Mouse (Mus musculus): ENCODE data around the gene Lrrk1.
"Not testable (repeated sequence)": the region's sequence is repeated elsewhere in the genome, so short reads cannot be mapped to it uniquely, and the experiment has no call there.

The Lrrk1 gene

DNA sequence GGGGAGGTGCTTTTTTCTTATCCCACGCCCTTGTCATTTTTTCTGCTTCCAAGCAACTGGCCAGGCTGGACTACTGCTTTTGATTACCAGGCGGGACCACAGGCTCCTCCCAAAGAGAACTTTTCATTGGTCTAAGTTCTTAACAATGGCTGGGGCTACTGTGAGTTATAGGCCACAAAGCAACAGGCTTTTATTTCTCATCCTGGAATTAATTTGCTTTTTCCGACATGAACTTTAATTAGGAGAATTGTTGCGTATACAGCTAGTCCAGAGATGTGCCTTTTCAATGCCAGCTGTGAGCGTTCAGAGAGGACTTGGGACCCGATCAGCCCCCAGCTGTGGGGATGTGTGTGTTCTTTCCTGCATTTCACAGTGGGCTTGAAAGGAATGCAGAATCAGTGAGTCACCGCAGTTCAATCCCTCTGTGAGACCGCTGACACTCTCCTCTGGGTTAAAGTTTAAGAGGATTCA lies 165.5 kb downstream of the Lrrk1 start:
- DNase-seq (ENCODE audit: low spot score): no peak

DNA sequence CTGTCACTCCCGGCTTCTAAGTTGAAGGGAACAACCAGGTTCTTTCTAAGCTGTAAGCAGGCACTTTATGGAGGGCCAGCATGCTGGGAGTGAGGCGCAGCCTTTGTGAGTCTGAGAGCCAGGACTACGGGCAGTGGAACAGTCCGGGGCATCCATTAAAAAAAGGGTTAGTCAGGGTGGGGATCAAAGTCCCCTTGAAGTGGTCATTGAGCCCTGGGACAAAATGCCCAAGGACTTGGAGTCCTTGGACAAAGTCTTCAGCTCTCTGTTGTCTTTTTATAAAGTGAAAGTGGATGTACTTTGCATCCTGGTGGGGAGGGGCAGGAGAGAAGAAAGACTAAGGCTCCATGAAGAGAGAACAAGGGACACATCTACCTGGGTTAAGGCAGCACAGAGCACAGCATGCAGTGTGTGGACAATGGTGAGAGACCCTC lies 168.3 kb downstream of the Lrrk1 start:
- no peak for DNase-seq (ENCODE audit: low spot score)

DNA sequence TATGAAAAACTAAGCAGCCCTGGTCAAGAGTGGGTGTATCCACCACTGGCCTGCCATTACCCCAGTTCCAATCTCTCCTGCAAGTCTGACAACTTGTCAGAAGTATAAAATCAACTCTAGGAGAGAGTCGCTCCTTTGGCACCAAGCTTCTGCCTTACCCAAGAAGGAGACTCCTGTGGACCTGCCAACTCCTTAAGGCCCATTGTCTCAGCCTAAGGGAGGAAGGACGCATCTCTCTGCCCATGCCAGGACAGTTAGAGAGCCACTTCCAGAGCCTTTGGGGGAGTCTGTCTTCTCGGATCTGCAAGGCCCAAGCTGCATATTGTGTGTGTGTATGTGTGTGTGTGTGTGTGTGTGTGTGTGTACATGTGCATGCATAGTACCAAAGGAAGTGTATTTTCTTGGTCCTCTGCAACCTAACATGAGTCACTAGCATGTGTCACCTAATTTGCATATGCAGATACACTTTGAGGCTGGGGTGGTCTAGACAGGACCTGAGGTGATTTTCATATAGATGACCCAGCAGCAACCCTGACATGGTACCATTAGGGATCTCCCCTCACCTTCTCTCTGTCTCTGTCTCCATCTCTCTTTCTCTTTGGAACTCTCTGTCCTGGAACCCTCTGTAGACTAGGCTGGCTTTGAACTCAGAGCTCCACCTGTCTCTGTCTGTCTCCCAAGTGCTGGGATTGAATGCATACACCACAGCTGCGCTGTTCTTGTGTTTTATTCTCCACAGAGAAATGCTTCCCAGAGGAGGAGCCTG lies 168.9 kb downstream of the Lrrk1 start:
- no peak for DNase-seq (ENCODE audit: low spot score)

DNA sequence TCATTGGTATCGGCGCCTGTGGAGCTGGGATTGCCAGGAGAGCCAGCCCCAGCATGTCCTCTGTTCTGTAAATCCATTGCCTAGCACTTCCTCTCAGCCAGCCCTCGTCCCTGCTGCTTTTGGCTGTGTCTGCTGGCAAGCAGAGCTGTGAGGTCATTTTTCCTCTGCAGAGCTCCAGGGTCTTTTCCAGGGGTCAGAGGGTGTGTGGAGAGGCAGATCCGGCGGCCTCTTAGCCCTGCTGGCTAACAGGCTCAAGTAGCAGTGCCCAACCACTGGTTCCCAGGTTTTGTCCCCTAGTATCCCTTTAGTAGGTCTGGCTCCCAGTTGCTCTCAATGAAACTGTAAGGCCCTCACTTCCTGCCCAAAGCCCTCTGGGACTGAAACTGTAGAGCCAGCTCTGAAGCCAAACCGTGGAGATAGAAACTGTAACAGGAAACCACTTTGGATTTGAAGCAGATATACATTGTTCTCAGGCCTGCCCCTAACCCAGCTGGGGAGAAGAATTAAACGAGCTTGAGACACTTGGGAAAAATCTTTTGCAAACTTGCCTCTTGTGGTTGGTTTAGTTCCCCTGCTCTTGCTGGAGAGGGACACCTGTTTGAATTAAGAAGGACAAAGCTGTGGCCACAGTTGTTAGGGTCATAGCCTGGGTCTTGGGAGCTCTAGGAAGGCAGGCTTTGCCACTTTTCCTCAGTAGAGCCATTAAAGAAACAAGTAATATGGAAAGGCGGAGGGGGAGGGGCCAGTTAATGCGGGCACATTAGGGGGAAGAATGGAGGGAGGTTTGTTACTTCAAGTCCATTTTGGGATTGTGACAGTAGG lies 169.7 kb downstream of the Lrrk1 start:
- DNase-seq (ENCODE audit: low spot score): no peak

DNA sequence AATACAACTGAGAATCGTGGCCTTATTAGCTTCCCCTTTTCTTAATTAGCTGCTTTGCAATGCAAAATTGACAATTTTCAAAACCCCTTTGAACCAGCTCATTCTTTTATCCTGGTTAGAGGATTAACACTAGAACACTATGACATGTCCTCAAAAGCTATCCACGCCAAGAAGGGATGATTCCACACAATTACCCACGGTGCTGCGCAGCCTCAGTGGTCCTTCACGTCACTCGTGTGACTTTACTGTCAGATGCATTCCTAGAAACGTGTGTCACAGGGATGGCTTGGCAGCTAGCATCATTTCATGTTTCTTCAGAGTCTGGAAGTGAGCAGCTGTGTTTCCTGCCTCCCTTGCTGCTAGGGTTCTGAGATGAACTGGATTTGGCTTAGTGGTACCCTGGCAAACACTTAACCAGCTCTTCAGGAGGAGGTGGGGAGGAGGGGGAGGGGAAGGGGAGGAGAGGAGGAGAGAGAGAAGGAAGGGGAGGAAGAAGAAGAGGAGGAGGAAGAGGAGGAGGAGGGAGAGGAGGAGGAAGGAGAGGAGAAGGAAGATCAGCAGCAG lies 170.5 kb downstream of the Lrrk1 start:
- no peak for DNase-seq (ENCODE audit: low spot score)

DNA sequence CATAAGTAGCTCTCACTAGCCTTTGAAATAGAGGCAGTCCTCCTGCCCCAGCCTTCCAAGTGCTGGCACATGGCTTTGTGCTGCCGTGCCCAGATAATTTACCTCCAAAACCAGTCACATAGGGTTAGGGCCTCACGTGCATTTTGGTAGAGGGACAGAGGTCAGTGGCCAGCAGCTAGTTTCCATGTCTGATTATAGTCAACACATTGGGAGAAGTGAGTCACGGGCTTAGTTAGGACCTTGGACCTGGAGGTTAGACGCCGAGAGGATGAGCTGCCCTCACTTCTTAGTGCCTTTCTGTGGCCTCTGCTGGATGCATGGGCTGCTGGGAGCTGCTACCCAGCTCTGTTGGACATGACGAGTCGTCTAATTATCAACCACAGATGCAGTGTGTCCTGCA lies 171.1 kb downstream of the Lrrk1 start:
- no peak for DNase-seq (ENCODE audit: low spot score)

DNA sequence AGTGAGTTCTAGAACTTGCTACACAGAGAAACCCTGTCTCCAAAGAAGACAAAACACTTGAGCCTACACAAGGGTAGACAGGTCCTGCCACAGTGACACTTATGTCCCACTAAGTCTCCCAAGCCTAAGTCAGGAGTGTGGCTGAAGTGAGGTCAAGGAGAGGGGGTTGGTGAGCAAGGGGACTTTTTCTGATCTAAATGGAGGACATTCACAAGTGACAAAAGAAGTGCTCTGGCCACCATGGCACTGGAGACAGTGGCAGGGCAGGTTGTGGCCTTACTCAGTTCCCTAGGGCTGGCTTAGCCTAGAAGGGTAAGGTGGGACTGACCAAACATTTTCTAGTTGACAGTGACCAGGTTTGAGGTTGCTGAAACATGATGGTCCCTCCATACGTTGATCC lies 172.2 kb downstream of the Lrrk1 start:
- no peak for DNase-seq (ENCODE audit: low spot score)

DNA sequence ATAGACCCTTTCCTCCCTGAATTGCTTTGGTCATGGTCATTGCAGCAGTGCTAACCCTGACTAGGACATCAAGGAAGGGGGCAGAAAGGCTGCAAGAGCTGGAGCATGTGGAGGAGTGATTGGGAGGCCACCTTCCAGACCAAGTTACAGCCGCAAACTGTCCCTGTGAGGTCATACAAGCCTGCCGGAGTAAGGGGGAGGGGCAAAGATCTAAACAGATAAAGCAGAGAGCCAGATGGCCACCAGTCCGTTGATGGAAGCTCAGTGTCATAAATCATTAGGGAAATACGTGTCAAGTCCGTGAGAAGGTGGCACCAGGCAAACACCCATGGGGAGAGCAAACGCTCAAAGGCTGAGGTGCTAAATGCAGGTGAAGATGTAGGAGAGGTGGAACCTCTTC lies 173.7 kb downstream of the Lrrk1 start:
- DNase-seq (ENCODE audit: low spot score): no peak

DNA sequence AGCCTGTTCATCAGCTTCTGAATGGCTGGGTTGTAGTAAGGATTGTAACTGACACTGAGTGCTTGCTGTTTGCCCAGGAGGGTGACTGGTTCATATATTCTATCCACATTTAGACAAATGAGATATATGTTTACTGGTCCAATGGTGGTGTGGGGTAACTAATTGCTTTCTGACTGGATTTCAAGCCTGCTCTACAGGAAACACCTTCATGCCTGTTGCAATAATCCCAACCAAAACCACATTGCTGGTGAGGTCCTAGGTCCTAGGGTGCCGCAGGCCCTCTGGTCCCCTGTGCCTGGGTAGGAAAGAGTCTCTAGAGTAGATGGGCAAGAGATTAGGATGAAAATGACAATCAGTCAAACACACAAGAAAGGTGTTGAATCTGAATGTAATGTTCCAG lies 175.3 kb downstream of the Lrrk1 start:
- no peak for DNase-seq (ENCODE audit: low spot score)

DNA sequence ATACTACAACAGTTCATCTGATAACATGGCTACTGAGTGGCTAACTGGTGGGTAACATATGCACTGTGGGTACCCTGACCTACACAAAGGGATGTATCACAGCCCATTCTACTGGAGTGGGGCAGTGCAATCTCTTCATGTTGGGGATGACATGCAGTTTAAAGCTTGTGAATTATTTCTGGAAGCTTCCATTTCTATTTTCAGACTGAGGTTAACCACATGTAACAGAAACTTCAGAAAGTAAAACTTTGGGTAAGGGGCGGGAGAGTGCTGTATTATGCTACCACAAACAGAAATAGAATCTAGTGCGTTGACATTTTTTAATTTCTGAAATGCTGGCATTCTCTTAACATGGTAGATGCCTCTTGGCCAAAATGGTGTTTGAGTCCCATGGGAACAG lies 178.2 kb downstream of the Lrrk1 start:
- no peak for DNase-seq (ENCODE audit: low spot score)

DNA sequence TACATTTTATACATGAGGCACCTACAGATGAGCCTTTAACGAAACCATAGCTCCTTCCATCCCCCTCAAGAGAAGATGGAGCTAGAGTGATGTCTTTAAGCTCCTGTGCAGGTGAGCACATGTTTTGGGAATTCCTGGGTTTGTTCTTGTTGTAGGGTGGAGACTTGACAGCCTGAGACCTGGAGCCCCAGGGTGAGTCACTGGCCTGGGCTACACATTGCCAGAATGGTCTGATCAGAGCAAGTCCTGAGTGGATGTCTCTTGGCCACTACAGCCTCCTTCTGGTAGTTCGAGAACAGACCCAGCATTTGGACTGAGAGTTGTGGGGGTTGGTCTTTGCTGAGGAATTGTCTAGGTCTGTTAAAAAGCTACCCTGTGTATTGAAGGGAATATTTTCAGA lies 186.5 kb downstream of the Lrrk1 start:
- no peak for DNase-seq (ENCODE audit: low spot score)

DNA sequence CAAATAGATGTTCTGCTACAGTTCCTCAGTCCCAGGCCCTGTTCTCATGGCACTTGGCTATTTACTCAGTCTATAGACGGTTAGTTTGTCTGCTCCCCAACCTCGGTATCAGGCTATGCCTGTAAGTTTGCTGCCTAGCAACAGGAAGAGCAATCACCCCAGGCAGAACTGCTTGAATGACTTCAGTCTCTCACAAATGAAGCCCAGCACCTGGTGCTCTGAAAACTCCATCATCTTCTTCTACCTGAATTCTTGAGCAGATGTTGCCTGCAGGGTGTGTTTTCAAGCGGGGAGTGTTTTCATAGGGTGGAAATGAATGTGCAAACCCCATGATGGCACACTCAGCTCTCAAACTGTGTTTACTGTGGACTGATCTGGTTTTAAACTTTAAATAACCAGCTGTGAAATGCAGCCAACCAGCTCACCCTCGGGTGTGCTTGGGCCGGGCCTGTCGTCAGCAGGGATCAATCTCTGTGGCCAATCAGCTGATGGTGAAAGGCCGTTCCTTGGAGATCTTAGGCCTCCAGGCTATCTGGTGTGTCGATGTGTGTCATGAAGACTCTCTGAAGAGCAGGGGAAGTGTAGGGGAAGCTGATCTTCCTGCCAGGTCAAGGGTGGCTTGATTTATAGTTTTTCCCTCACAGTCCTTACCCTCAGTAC lies 187.2 kb downstream of the Lrrk1 start:
- DNase-seq (ENCODE audit: low spot score): no peak

DNA sequence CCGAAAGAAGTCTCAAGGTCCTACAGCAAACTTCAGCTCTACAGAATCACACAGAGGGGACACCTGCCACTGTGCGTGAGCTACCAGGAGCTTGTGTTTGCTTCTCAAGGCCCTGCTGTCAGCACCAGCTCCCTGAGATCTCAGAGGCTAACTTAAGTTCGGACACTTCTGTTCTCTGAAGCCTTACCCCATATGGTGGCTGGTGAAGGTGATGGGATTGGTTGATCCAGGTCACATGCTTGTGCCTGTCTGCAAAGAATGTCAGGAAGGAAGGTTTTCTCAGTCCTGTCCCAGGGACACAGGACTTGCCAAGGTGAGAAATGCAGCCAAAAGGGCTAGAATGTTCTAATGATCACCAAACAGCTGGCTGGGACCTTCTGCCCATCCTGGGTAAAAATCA lies 187.8 kb downstream of the Lrrk1 start:
- no peak for DNase-seq (ENCODE audit: low spot score)

DNA sequence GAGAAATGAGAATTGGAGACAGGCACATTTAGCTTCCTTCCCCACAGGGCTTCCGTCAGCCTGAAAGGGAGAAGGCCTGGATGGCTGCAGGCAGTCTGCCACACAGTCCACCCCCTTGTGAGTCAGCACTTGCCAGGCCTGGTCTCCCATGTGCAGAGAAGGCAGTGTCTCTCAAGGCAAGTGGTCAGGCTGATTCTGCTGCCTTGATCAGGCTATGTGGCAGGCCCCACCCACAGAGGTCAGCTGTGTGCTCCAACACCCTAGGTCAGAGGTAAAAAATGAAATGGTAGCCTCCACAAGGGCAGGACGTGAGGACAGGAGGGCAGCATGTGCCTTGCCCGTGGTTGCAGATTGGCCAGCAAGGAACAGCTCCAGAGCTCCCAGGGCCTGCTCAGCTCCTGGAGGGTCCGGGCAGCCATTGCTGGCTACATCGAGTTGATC lies 188.7 kb downstream of the Lrrk1 start:
- DNase-seq (ENCODE audit: low spot score): peak; percentile 38

DNA sequence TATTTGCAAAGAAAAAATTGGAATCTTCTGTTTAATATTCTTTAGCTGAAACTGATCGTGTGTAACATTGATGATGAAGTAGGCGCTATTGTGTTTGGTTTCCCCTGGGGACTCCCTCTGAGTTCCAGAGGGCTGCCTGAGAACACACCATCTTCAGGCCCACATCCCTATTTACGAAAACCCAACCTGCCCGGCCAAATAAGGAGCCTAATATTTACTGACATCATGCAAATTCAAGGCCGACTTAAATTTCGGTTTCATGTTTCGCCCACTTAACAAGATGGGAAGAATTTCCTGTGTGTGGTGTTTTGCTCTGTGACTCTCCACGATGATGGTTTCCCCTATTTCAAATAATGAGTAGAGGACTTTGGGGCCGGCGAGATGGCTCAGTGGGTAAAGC lies 189.7 kb downstream of the Lrrk1 start:
- DNase-seq (ENCODE audit: low spot score): no peak

DNA sequence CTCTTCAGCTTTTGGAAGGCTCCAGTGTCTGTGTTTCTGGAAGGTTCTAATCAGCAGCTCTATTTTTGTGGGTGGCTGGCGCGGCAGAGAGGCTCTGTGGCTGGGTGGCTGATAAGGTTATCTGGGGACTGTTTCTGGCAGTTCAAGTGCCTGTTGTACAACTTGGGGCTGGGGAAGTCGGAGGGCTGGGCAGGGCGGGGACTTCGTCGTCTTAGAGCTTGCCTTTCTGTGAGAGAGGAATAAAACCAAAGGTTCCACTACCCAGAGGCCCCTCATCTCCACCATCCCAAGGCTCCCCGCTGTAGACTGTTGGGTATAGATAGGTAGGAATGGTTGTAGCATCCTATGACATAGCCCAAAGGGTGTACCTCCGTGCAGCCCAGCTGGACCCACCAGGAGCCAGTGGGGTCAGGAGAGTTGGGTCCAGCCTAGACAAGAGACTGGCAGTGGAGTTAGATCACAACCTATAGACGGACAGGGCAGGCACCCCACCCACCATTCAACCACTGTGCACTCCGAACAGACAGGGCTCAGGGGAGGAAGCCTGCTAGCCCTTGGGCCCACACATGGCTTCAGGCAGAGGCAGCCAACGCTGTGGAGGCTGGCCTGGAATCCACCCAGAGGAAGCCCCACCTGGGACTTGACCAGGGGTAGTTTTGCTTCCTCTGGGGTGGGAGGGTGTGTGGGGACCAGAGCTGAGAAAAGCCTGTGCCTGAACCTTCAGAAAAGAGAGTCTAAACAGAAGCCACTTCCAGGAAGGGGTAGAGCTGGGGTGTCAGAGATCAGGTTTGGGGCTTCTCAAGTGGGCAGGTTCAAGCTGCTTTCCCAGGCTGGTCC lies 191.3 kb downstream of the Lrrk1 start:
- DNase-seq (ENCODE audit: low spot score): peak; percentile 53

DNA sequence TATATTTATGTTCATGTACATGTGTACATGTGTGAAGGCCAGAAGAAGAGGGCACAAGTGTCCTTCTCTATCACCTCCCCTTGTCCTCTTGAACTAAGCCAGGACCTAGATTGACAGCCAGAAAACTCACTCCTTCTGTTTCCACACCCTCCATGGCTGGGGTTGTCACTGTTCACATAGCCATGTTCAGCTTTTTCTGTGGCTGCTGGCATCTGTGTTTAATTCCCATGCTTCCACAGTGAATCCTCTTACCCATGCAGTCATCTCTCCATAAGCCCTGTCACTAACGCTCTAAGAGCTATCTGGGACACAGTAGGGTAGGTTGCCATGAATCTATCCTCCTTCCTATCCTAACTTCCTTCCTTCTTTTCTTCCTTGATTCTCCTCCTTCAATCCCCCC lies 192.3 kb downstream of the Lrrk1 start:
- no peak for DNase-seq (ENCODE audit: low spot score)

DNA sequence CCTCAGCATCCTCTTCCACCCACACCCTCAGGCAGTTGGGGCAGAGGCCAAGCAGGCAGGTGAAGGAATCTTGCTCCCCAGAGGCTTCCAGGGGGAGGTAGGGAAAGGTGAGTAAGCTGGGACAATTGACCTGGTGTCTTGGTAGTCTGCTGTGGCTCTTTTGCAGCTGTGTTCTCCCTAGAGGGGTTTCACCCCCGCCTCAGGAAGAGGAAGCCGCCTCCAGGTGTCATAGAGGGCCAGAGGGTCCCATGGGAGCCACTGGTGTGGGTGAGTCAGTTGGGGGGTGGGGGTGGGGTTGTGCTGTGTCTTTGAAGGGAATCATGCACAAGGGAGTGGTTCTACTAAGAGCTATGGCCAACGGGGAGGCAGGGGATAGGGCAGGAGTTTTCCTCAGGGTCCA lies 193.6 kb downstream of the Lrrk1 start:
- DNase-seq (ENCODE audit: low spot score): no peak

DNA sequence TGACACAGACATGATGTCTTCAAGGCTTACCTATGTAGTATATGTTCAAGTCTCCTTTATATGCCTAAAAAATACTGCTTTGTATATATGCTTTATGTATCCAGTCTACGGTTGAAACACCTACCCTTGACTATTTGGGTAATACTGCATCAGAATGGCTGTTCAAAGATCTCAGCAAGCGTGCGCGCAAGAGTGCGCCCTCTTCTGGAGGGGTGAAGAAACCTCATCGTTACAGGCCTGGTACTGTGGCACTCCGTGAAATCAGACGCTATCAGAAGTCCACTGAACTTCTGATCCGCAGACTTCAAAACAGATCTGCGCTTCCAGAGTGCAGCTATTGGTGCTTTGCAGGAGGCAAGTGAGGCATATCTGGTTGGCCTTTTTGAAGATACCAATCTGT lies 197.8 kb downstream of the Lrrk1 start:
- DNase-seq (ENCODE audit: low spot score): not testable (repeated sequence)

DNA sequence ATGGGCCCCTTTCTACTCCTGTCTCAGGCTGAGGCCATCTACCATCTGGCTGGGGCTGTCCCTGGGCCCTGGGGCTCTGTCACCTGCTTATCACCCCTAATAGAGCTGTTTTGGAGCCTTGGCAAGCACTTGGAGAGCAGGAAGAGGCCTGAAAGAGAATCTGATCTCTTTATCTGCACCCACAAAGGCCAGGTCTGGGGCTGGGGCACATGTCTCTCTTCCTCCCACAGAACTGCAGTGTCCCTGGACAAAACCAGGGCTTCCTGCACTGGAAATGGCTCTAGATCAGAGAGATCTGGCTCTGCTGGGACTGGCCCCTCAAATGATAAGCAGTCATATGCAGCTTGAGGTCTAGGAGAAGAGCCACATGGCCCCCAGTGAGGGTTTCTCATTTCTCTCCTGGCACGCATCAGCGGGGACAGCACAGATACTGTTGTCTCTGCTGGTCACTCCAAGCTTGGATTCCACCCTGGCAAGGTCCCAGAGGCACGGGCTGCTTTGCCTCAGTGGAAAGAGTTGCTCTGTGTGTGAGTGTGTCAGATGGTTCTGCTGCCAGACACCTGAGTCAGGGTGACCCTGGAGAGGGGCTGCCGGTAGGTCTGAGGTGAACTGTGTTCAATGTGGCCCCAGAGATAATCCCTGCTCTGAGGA lies 200.4 kb downstream of the Lrrk1 start:
- DNase-seq (ENCODE audit: low spot score): no peak

DNA sequence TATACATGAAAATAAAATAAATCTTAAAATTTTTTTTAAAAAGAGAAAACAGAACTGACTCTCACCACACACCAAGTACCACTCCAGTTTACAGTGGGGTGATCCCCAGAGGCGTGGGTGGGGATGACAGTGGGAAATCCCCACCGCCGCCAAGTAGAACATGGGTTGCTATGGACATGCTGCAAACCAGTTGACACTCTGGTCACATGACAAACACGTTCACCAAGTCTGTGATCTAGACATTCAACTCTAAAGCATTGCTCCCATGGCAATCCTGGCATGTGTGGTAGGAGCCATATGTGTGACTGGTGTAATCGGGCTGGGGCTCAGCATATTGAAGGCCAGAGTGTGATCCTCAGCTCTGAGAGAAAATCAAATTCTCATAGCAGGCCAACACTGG lies 202.8 kb downstream of the Lrrk1 start:
- no peak for DNase-seq (ENCODE audit: low spot score)

Measured in ovary, adult 18-20 months (tissue).